Mouse (Mus musculus): ENCODE measurements around the gene Mrps5.

Gene Mrps5

GRCm38 (mm10) chr2:127603383-127603782 lies 16.4 kb downstream of the Mrps5 start:
- ChIA-PET POLR2A (interaction anchor here in 2 of 4 experiments (2.9 to 13.4 kb wide), 3 partner anchors 12 to 189 kb away, joined by 6 to 205 read pairs (median 54); partner anchors contain the start of genes Mrps5 (in 2 of the 2), Zfp661 (in 2 of the 2) and Mtln (in 1 of the 2)), CTCF (interaction anchor here in 1 of 4 experiments (0.6 kb wide), 1 partner anchor 942 kb away, joined by 3 read pairs; no protein-coding TSS in a partner anchor)

GRCm38 (mm10) chr2:127605203-127605602 lies 18.2 kb downstream of the Mrps5 start:
- ChIA-PET POLR2A (interaction anchor here (0.6 to 13.4 kb wide), 12 partner anchors 8 to 469 kb away, joined by 3 to 205 read pairs (median 5); partner anchors contain the start of genes Mrps5 (in 3 of the 4), Zfp661 (in 3 of the 4) and Mtln (in 1 of the 4)), CTCF (interaction anchor here in 2 of 4 experiments (1.6 kb wide), 2 partner anchors 79 kb away, joined by 4 to 5 read pairs; no protein-coding TSS in a partner anchor)

- CTCF ChIA-PET = interaction anchor here (0.6 to 3.8 kb wide), 19 partner anchors 10 to 184 kb away, joined by 3 to 22 read pairs (median 4); partner anchors contain the start of genes Mrps5 (in 2 of the 4), Zfp661 (in 2 of the 4), Mal (in 1 of the 4) and Mtln (in 1 of the 4)
Measured at GRCm38 (mm10) chr2:127608234-127608633, 21.2 kb downstream of the Mrps5 start.

GRCm38 (mm10) chr2:127608986-127609385 lies 22.0 kb downstream of the Mrps5 start:
- ChIA-PET POLR2A (interaction anchor here in 2 of 4 experiments (0.9 to 13.4 kb wide), 6 partner anchors 9 to 75 kb away, joined by 3 to 205 read pairs (median 7); partner anchors contain the start of genes Mrps5 (in 2 of the 2) and Zfp661 (in 2 of the 2)), CTCF (interaction anchor here in 2 of 4 experiments (1.2 to 3.8 kb wide), 7 partner anchors 20 to 75 kb away, joined by 3 to 22 read pairs (median 6); partner anchors contain the start of gene Mal (in 1 of the 2))

More at GRCm38 (mm10) chr2:127608234-127608633, 21.2 kb downstream of the Mrps5 start:
- POLR2A ChIA-PET = interaction anchor here in 3 of 4 experiments (0.9 to 13.4 kb wide), 13 partner anchors 12 to 184 kb away, joined by 3 to 205 read pairs (median 5); partner anchors contain the start of genes Mrps5 (in 3 of the 3), Zfp661 (in 3 of the 3), Mal (in 1 of the 3) and Mtln (in 1 of the 3)

- ChIA-PET POLR2A (interaction anchor here in 1 of 4 experiments (2.3 to 13.4 kb wide), 2 partner anchors 11 to 20 kb away, joined by 8 to 205 read pairs; partner anchors contain the start of genes Mrps5 and Zfp661), CTCF (no interaction called here)
Measured at GRCm38 (mm10) chr2:127611386-127611785, 24.4 kb downstream of the Mrps5 start.

GRCm38 (mm10) chr2:127612288-127612687 lies 25.3 kb downstream of the Mrps5 start:
- ChIA-PET CTCF (no interaction called here), POLR2A (interaction anchor here in 2 of 4 experiments (0.8 to 13.4 kb wide), 4 partner anchors 10 to 179 kb away, joined by 3 to 205 read pairs (median 6); partner anchors contain the start of genes Mal (in 1 of the 2), Mrps5 (in 1 of the 2) and Zfp661 (in 1 of the 2))

GRCm38 (mm10) chr2:127619311-127619710 lies 32.3 kb downstream of the Mrps5 start:
- ChIA-PET POLR2A (interaction anchor here in 1 of 4 experiments (3.0 kb wide), 1 partner anchor 13 kb away, joined by 6 read pairs; no protein-coding TSS in a partner anchor), CTCF (no interaction called here)

- ChIA-PET CTCF (interaction anchor here in 1 of 4 experiments (2.7 kb wide), 1 partner anchor 62 kb away, joined by 8 read pairs; no protein-coding TSS in a partner anchor), POLR2A (interaction anchor here in 2 of 4 experiments (0.7 to 1.8 kb wide), 8 partner anchors 9 to 178 kb away, joined by 3 to 8 read pairs (median 3); partner anchors contain the start of genes Fahd2a (in 1 of the 2), Mrps5 (in 1 of the 2) and Zfp661 (in 1 of the 2))
Measured at GRCm38 (mm10) chr2:127622065-127622464, 35.0 kb downstream of the Mrps5 start.

GRCm38 (mm10) chr2:127624786-127625185 lies 37.8 kb downstream of the Mrps5 start:
- ChIA-PET CTCF (interaction anchor here in 1 of 4 experiments (1.5 kb wide), 1 partner anchor 15 kb away, joined by 3 read pairs; no protein-coding TSS in a partner anchor), POLR2A (interaction anchor here in 2 of 4 experiments (0.6 to 1.2 kb wide), 2 partner anchors 19 to 40 kb away, joined by 3 read pairs; no protein-coding TSS in a partner anchor)

- ChIA-PET POLR2A (no interaction called here), CTCF (interaction anchor here in 2 of 4 experiments (0.7 to 1.5 kb wide), 2 partner anchors 16 to 58 kb away, joined by 3 read pairs; no protein-coding TSS in a partner anchor)
Measured at GRCm38 (mm10) chr2:127625659-127626058, 38.6 kb downstream of the Mrps5 start.

- ChIA-PET CTCF (no interaction called here), POLR2A (no interaction called here)
Measured at GRCm38 (mm10) chr2:127627354-127627753, 40.3 kb downstream of the Mrps5 start.

GRCm38 (mm10) chr2:127627990-127628570 lies 41.1 kb downstream of the Mrps5 start:
- ChIA-PET CTCF (no interaction called here), POLR2A (no interaction called here)

GRCm38 (mm10) chr2:127632601-127633000 lies 45.6 kb downstream of the Mrps5 start:
- ChIA-PET CTCF (interaction anchor here in 2 of 4 experiments (0.6 kb wide), 2 partner anchors 256 to 305 kb away, joined by 3 read pairs; no protein-coding TSS in a partner anchor), POLR2A (interaction anchor here in 1 of 4 experiments (1.7 kb wide), 1 partner anchor 28 kb away, joined by 4 read pairs; no protein-coding TSS in a partner anchor)

- POLR2A ChIA-PET = interaction anchor here in 1 of 4 experiments (0.8 kb wide), 1 partner anchor 153 kb away, joined by 3 read pairs; the partner anchor contains the start of gene Nphp1
- CTCF ChIA-PET = interaction anchor here in 1 of 4 experiments (0.5 kb wide), 1 partner anchor 285 kb away, joined by 4 read pairs; no protein-coding TSS in a partner anchor
Measured at GRCm38 (mm10) chr2:127635581-127635980, 48.6 kb downstream of the Mrps5 start.

- ChIA-PET POLR2A (no interaction called here), CTCF (interaction anchor here in 1 of 4 experiments (0.6 to 1.4 kb wide), 2 partner anchors 45 to 837 kb away, joined by 3 to 5 read pairs; no protein-coding TSS in a partner anchor)
Measured at GRCm38 (mm10) chr2:127638973-127639372, 52.0 kb downstream of the Mrps5 start.

- ChIA-PET CTCF (interaction anchor here in 2 of 4 experiments (0.6 kb wide), 2 partner anchors 10 to 70 kb away, joined by 3 read pairs; no protein-coding TSS in a partner anchor), POLR2A (interaction anchor here in 2 of 4 experiments (0.6 to 3.2 kb wide), 6 partner anchors 12 to 49 kb away, joined by 3 to 10 read pairs (median 3); partner anchors contain the start of gene Mal (in 1 of the 2))
Measured at GRCm38 (mm10) chr2:127643728-127644704, 57.0 kb downstream of the Mrps5 start.

- CTCF ChIA-PET = interaction anchor here in 1 of 4 experiments (1.6 kb wide), 1 partner anchor 37 kb away, joined by 4 read pairs; no protein-coding TSS in a partner anchor
- POLR2A ChIA-PET = interaction anchor here in 1 of 4 experiments (0.7 to 3.2 kb wide), 3 partner anchors 9 to 47 kb away, joined by 3 to 10 read pairs (median 3); partner anchors contain the start of gene Mal
Measured at GRCm38 (mm10) chr2:127646875-127647274, 59.9 kb downstream of the Mrps5 start.

All from embryonic stem cell, embryonic (primary cell).